Mouse (Mus musculus): Measurements from ENCODE around the gene Fos.
"Not testable (repeated sequence)": the region's sequence is repeated elsewhere in the genome, so short reads cannot be mapped to it uniquely, and the experiment has no call there.

The Fos gene

DNA sequence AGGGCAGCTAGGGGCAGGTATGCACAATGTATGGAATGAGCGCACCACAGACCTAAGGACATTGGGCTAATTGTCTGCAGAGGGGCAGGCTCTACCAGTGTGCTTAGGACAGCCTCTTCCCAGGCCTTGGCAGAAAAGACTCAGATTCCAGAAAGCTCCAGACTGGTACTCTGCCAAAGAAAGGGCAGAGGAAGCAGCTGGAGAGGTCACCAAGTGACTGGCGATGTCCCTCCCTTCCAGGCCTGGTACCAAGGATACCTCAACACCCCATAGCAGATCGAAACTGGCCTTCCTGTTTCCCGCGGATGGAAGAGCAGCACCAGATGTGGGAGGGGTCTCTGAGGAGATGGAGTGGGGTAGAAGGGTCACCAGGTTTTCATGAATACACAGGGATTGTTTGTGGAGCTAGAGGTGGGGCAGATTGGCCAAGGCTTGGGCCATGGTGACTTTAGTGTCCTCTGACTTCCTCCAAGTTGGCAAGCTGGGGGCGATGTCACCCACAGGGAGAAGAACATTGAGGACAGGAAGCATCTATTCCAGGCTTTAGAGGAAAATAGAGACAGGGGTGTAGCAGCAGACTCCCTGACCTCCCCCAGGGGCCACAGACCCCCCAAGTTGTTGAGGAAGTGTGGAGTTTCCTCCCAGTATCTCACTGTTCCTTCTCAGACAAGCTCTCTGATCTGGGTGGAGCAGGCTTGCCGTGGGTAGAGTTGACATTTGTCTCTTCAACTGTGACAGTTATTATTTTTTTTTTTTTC is 49.1 kb downstream of the Fos start:
- in situ Hi-C loops (cut with MboI), result no loop called here

DNA sequence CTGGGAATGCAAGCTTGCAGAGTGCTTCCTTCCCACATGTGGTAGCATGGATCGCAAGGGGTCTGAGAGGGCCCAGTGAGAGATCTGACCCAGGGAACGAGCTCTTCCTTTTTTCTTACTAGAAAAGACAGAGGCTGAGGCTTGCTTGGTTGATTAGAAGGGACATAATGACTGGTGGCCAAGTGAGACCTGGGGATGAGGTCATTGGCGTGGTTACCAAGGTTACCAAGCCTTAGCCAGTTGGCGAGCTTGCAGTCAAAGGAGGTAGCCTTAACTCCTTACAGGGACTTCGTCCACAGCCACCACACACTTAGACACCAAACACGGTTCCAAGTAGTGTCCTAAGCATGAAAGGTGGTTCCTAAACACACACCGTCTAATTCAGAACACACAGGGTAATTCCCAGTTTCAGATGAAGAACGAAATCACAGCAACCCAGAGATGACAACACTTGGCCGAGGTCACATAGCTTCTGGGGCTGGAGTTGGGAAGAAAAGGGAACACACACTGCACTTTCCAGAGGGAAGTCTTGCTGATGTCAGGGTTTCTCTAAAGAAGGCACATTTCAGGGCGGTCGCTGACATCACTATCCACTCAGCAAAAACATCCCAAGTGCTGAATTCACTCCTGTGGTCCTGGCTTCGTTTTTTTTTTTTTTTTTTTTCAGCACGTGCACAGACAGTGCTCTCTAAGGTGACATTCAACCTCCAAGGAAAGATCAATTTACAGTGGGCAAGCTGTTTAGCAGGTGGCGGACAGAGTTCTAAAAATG is 49.9 kb downstream of the Fos start:
- in situ Hi-C loops (cut with MboI), result no loop called here

DNA sequence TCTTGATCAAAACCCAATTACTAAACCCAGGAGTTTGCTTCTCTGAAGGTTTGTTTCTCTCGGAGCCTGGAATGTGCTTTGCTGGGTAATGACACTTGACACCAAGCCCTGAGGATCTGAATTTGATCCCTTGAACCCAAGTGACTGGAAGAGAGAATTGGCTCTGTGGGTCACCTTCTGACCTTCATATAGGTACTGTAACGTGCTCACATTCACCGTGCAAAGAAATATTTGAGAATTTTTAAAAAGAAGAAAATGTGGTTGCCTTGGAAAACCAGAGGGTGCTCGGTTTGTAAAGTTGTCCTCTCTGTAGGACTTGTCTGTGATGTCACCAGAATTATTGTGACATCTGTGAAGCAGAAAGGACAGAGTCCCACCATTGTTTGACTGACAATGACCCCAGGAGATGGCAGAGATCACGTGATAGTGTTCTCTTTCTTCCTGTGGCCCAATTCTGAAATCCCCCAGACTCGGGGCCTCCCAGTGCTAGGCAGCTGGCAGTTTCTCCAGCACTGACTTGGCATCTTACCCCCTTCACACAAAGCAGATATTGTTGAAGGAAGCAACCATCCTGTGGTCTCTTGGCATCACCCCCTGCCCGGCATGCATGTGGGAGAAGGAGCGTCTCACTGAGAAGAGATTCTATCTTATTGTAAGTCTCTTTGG is 50.6 kb downstream of the Fos start:
- in situ Hi-C loops (cut with MboI), result no loop called here

DNA sequence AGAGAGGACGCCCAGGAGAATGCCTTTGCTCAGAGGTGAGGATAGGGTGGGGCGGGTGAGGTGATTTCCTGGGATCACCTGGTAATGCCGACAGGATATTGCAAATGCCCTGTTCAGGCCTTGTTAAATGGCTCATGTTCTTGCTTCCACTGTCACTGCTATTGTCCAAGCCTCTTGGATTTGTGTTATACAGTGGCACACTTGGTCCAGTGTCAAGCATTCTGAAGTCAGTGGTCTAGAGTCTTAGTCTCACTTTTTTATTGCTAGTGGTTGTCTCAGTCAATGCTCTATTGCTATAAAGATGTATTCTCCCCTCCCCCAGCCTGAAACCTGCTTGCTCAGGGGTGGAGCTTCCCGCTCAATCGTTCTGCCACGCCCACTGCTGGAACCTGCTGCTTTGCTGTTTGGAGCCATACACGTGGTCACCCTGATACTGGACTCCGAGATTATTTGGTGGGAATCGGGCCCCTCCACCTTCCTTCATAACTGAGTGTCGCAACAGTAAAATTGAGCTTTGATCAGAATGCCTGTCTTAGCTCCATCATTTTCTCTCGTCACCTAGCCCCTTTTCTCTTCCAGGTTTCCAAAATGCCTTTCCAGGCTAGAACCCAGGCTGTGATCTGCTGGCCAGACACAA is 51.3 kb downstream of the Fos start:
- in situ Hi-C loops (cut with MboI), result not testable (repeated sequence)
